Mouse (Mus musculus) megakaryocyte progenitor cell, adult 5-6 weeks (primary cell): ENCODE measurements at regions not wholly inside any gene's neighbourhood (a gene's known extent, or its start where the extent isn't known, plus 50 kb on each side); places are given as distances from the start of the nearest gene placed in this dataset.
"Not testable (repeated sequence)": the region's sequence is repeated elsewhere in the genome, so short reads cannot be mapped to it uniquely, and the experiment has no call there.

ENCODE experiments used
- ATAC-seq: replicated peaks from 2 replicates; pipeline ENCODE4 v1.8.0; 2016; ENCODE audit warnings: mild to moderate bottlenecking, moderate TSS enrichment, inconsistent platforms; ENCODE audit not compliant: poor library complexity

DNA sequence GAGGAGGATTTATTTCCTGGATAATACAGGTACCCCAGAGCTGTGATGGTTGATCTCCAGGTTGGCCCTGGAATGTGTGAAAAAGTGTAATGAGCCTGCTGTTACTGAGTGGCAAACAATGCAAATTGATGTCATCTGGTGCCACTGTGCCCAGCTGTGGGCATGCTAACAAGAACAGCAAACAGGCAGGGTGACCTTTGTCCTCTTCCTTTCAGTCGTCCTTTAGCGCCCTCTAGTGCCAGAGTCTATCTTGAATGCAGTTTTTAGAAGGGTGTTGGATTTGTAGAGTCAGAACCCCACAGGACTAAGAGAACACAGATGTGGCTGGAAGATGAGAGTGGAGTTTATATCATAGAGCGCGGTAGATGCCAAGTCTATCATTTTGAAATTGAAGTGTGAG, 164.3 kb downstream of the Sdhaf3 start:
- peak; percentile 77 for ATAC-seq

GRCm38 (mm10) chr6:7133042-7133441, 177.2 kb downstream of the Sdhaf3 start:
- ATAC-seq = no peak

- no peak for ATAC-seq
Observed at GRCm38 (mm10) chr6:7134062-7134461, 178.3 kb downstream of the Sdhaf3 start.

DNA sequence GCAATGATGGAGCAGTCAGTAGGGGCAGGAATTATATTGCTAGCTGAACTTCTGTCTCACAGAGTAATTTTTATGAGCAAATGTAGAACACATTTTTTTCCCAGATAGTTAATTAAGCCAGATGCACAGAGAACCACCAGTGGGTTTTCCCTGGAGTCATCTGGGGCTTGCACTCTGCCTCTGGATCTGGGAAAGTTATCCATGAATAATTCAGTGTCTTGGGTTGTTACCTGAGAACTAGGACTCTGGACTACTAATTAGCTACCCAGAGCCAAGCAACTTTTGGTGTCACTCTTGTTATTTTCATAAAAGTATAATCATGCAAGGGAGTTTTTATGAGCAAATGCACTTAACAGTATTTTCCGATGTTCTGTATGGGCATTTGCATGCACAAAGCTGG, 179.1 kb downstream of the Sdhaf3 start:
- no peak for ATAC-seq

GRCm38 (mm10) chr6:7181711-7182110, 225.9 kb downstream of the Sdhaf3 start:
- no peak for ATAC-seq

GRCm38 (mm10) chr6:7199046-7199599, 243.3 kb downstream of the Sdhaf3 start:
- ATAC-seq = no peak

GRCm38 (mm10) chr6:7215880-7216279, 260.1 kb downstream of the Sdhaf3 start:
- ATAC-seq = no peak

DNA sequence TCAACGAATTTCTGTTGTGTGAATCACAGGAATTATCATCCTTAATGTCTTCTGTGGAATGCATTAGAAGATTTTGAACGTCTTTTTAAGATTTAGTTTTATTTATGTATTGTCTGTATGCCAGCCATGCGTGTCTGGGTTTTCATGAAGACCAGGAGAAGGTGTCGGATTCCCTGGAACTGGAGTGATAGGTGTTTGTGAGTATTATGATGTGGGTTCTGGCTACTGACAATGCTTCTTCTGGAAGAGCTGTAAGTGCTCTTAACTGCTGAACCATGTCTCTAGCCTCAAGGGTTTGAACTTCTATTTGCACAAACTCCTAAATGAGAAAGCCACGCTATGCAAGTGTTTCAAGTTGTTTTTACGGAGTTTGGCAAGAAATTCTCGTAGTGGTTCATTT, 296.5 kb downstream of the Sdhaf3 start:
- ATAC-seq = no peak

GRCm38 (mm10) chr6:7277431-7277830, 277.2 kb upstream of the Tac1 start:
- no peak for ATAC-seq

DNA sequence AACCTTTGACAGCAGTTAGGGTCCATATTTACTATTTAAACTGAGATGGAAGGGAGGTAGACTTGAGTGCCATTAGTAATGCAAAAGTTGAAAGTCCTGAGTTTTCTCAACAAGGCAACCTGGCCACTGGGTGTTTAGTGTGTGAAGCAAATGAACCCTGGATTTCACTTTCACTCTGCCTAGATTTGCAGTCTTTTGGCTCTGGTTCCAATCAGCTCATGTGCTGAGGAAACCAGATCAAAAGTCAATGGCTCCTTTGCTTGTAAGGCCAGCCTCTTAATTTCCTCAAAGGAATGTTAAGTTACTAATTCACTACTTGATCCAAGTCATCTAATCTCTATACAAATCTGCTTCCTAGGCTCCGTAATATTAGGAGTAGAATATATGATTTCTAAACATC, 247.7 kb upstream of the Tac1 start:
- no peak for ATAC-seq

DNA sequence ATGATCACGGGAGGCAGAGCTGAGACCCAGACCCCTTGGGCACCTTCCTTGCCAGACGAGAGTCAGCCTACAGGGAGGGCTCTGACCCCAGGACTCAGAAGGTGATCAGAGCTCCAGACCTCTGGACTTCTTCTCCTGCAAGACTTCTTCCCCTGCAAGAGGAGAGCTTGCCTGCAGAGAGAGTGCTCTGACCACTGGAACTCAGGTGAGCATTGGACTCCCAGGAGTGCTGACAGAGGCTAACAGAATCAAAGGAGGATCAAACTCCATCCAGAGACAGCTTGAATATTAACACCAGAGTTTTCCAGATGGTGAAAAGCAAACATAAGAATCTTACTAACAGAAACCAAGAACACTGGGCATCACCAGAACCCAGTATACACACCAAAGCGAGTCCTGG, 241.2 kb upstream of the Tac1 start:
- no peak for ATAC-seq

- ATAC-seq = no peak
Observed at GRCm38 (mm10) chr6:7326974-7327373, 227.7 kb upstream of the Tac1 start.

GRCm38 (mm10) chr6:7356634-7357033, 198.0 kb upstream of the Tac1 start:
- ATAC-seq = no peak

DNA sequence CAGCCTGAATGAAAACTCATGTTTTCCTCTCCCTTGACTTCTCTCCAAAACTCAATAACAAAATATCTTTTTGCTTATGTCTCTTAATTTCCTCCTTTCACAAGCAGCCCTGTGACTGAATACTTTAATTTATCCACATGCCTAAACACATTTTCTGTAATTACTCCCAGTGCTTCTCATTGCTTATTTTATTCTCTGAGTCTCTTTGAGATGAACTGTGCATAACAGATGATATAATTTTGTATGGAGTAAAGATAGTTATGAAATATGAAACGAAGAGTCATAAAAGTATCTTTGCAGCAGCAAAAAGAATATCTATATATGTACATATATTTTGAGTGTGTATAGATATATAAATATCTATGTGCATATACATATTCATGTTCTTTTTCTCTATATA, 187.5 kb upstream of the Tac1 start:
- ATAC-seq = no peak

GRCm38 (mm10) chr6:7374629-7375028, 180.1 kb upstream of the Tac1 start:
- no peak for ATAC-seq

DNA sequence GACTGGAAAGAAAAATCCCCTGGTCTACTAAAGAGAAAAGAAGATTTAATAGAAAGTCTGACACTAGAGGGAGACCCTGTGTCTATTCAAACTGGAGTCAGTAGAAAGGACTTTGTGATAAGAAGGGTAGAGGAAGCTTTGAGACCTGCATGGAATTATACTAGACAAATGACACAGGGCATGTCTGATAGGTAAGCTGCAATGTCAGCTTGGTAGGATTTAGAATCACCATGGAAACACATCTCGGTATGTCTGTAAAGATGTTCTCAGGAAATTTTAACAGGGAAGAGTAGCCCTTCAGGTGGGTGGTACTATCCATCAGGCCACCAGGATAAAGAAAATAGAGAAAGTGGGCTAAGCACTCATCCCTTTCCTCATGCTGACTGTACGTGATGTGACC, 178.8 kb upstream of the Tac1 start:
- no peak for ATAC-seq

- no peak for ATAC-seq
Observed at GRCm38 (mm10) chr6:7378651-7379050, 176.0 kb upstream of the Tac1 start.

GRCm38 (mm10) chr6:7424731-7425130, 129.9 kb upstream of the Tac1 start:
- no peak for ATAC-seq

GRCm38 (mm10) chr6:7441725-7442124, 113.0 kb upstream of the Tac1 start:
- ATAC-seq = no peak

- ATAC-seq = not testable (repeated sequence)
Observed at GRCm38 (mm10) chr6:7442286-7442685, 112.4 kb upstream of the Tac1 start.

GRCm38 (mm10) chr6:7455881-7456280, 98.8 kb upstream of the Tac1 start:
- no peak for ATAC-seq

DNA sequence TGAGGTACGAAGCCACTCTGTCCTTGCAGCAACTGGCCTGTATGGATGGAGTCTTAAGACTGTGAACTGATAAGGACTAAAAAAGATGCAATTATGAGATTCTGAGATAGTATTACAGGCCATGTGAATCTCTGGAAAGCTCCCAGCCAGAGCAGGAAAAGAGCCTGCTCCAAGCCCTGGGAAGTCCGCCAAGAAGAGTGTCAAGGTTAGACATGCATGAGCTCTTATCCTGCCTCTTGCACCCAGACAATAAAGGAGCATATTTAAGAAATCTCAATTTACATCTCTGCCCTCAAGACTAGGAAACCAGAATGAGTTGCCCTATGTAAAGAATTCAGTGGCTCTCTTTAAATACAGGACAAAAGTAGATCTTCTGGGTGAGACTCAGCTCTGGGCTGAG, 90.8 kb upstream of the Tac1 start:
- no peak for ATAC-seq

GRCm38 (mm10) chr6:7464346-7464745, 90.3 kb upstream of the Tac1 start:
- no peak for ATAC-seq
